Mouse (Mus musculus): Measurements from ENCODE around the gene Camkmt. TPM values are rescaled to one million over a fixed set of nuclear protein-coding genes. Genes with fewer than 3 reads are reported as not detected.

Camkmt gene
- polyA plus RNA-seq, 1 experiment from 2014 or later: 7.0 TPM

GRCm38 (mm10) chr17:85506206-85507088 lies 416.1 kb downstream of the Camkmt start:
- no peak for ATAC-seq (replicated peaks; ENCODE audit: insufficient number of reproducible peaks, low FRiP score, low TSS enrichment)
- Histone ChIP-seq H3K4me3 (ENCODE audit: low read depth, low read length) (no peak overlapping the region), H3K9ac (ENCODE audit: low read depth, low read length) (no peak overlapping the region), H3K36me3 (ENCODE audit: control insufficient read depth, insufficient read depth, low read length) (no peaks in the 10 kb centered on the region), H3K9me3 (replicated peaks; ENCODE audit: control insufficient read depth, low read length) (no peaks in the 10 kb centered on the region), H3K27ac (ENCODE audit: low read depth, low read length) (no peak overlapping the region), H3K4me2 (no peak overlapping the region), H3K27me3 (ENCODE audit: control insufficient read depth, insufficient read depth, low read length) (no peaks in the 10 kb centered on the region), H3K4me1 (ENCODE audit: control insufficient read depth, insufficient read depth, low read length) (no peaks in the 10 kb centered on the region)
- WGBS (ENCODE audit: insufficient replicate concordance): 80% methylated on average over 15 of the region's 15 CpGs

GRCm38 (mm10) chr17:85507089-85507460 lies 416.7 kb downstream of the Camkmt start:
- Histone ChIP-seq H3K9ac (ENCODE audit: low read depth, low read length) (no peak overlapping the region), H3K4me2 (no peak overlapping the region), H3K9me3 (replicated peaks; ENCODE audit: control insufficient read depth, low read length) (no peaks in the 10 kb centered on the region), H3K4me1 (ENCODE audit: control insufficient read depth, insufficient read depth, low read length) (no peaks in the 10 kb centered on the region), H3K27ac (ENCODE audit: low read depth, low read length) (no peak overlapping the region), H3K27me3 (ENCODE audit: control insufficient read depth, insufficient read depth, low read length) (no peaks in the 10 kb centered on the region), H3K36me3 (ENCODE audit: control insufficient read depth, insufficient read depth, low read length) (no peaks in the 10 kb centered on the region), H3K4me3 (ENCODE audit: low read depth, low read length) (no peak overlapping the region)
- 85% methylated on average over 4 of the region's 4 CpGs for WGBS (ENCODE audit: insufficient replicate concordance)
- no peak for ATAC-seq (replicated peaks; ENCODE audit: insufficient number of reproducible peaks, low FRiP score, low TSS enrichment)

Other genes with a start within 250 kb of the Camkmt start
- gene Ppm1b, start 133.8 kb upstream of the Camkmt start, polyA plus RNA-seq (2014; fragmentation: Nextera tagmentation; extraction: Ambion mirVana): 58.9 and 67.1 TPM in 2 replicates
- 0.17 TPM in 1 of 2 replicates, not detected in the other for gene Slc3a1, start 62.2 kb upstream of the Camkmt start, polyA plus RNA-seq (2014; fragmentation: Nextera tagmentation; extraction: Ambion mirVana)
- gene Prepl, start 311 bp upstream of the Camkmt start, polyA plus RNA-seq (2014; fragmentation: Nextera tagmentation; extraction: Ambion mirVana): 27.1 and 32.5 TPM in 2 replicates